Mouse (Mus musculus) hindbrain, embryonic 15.5 days (tissue): ENCODE results near the gene Rnf17. TPM values are rescaled to one million over a fixed set of nuclear protein-coding genes. Genes with fewer than 3 reads are reported as not detected.

Experiments
- ATAC-seq: fragments of 200-750 bp; cut with Nextera tagmentation; 2 replicates; pipeline ENCODE4 v1.8.0; 2017; ENCODE audit warnings: low read depth, moderate number of reproducible peaks, moderate TSS enrichment; ENCODE audit not compliant: low FRiP score
- H3K27ac ChIP-seq: fragments of 300-500 bp; sonication (generic); replicated peaks from 2 replicates; pipeline ENCODE4 v1.5.1; 2015; ENCODE audit warnings: mild to moderate bottlenecking, inconsistent platforms
- H3K27me3 ChIP-seq: fragments of 300-500 bp; sonication (generic); 2 replicates; pipeline ENCODE4 v1.6.1; 2015; ENCODE audit warnings: control low read depth, inconsistent platforms
- H3K36me3 ChIP-seq: fragments of 300-500 bp; sonication (generic); 2 replicates; pipeline ENCODE4 v1.6.1; 2015; ENCODE audit warnings: control low read depth, inconsistent platforms
- H3K4me1 ChIP-seq: fragments of 300-500 bp; sonication (generic); replicated peaks from 2 replicates; pipeline ENCODE4 v1.6.1; 2015; ENCODE audit warnings: control low read depth, inconsistent platforms
- H3K4me2 ChIP-seq: fragments of 300-500 bp; sonication (generic); 2 replicates; pipeline ENCODE4 v1.6.1; 2015; ENCODE audit warnings: moderate library complexity, mild to moderate bottlenecking, inconsistent platforms
- H3K4me3 ChIP-seq: fragments of 300-500 bp; sonication (generic); 2 replicates; pipeline ENCODE4 v1.5.1; 2015; ENCODE audit warnings: mild to moderate bottlenecking, inconsistent platforms
- H3K9ac ChIP-seq: fragments of 300-500 bp; sonication (generic); 2 replicates; pipeline ENCODE4 v1.6.1; 2015; ENCODE audit warnings: inconsistent platforms
- H3K9me3 ChIP-seq: fragments of 300-500 bp; sonication (generic); 2 replicates; pipeline ENCODE4 v1.6.1; 2016; ENCODE audit warnings: control low read depth, inconsistent platforms
- WGBS: fragments of 180-500 bp; shearing (Covaris S2); methylation state at CpG from one replicate; pipeline ENCODE4 v1.1.7; 2015; 5-methylcytosine and 5-hydroxymethylcytosine counted together
- polyA plus RNA-seq: library from polyadenylated mRNA; unstranded; fragments of >200 nt; fragmentation: Nextera tagmentation; extraction: Ambion mirVana; gene quantifications from 2 replicates; pipeline ENCODE4 v1.2.1, GENCODE M21; 2015

Rnf17 gene
- polyA plus RNA-seq, 1 experiment from 2014 or later: 1.6 TPM

DNA sequence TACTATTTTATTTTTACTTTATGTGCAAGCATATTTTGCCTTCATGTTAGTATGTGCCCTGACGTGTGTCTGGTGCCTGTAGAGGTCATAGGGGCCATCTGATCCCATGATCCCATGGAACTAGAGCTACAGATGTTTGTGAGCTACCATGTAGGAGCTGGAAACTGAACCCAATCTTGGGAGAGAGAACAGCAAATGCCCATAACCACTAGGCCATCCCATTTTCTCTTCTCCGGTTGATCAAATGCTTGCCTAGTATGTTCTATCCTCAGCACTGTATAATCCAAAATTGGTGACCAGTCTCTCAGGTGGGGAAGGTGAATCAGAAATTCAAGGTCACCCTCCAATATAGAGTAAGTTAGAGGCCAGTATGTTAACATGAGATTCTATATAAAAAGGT is 170.2 kb downstream of the Rnf17 start:
- Histone ChIP-seq H3K27me3 (peaks cover 4% of the 10 kb centered on the region; the same call in 1 of the 2 replicates), H3K36me3 (no peaks in the 10 kb centered on the region), H3K9ac (peak overlapping the region; percentile 46; the same call in 1 of the 2 replicates), H3K9me3 (no peaks in the 10 kb centered on the region), H3K4me3 (peak overlapping the region; percentile 75; the same call in 1 of the 2 replicates), H3K4me2 (peak overlapping the region; percentile 82), H3K27ac (no peak overlapping the region), H3K4me1 (peaks cover 17% of the 10 kb centered on the region)
- ATAC-seq: no peak
- WGBS: 77% methylated on average over 2 of the region's 2 CpGs

Other genes starting within 250 kb of the Rnf17 start
- not detected in 2 replicates for gene Gzmg, start 243.0 kb upstream of the Rnf17 start, polyA plus RNA-seq
- gene Gzmn, start 228.0 kb upstream of the Rnf17 start, polyA plus RNA-seq: not detected in 2 replicates
- not detected in 2 replicates for gene Gzmf, start 191.2 kb upstream of the Rnf17 start, polyA plus RNA-seq
- not detected in 2 replicates for gene Gzmc, start 167.9 kb upstream of the Rnf17 start, polyA plus RNA-seq
- gene Gzmb, start 140.3 kb upstream of the Rnf17 start, polyA plus RNA-seq: not detected in 2 replicates
- 0.18 and 0.25 TPM in 2 replicates for gene Atp12a, start 37.5 kb upstream of the Rnf17 start, polyA plus RNA-seq
- 5.3 and 6.9 TPM in 2 replicates for gene Cenpj, start 172.8 kb downstream of the Rnf17 start, polyA plus RNA-seq
- 1.3 and 1.7 TPM in 2 replicates for gene Parp4, start 173.0 kb downstream of the Rnf17 start, polyA plus RNA-seq